ENCODE assay signal across 9 mouse cellular contexts in genomic region chr2:178758366-178758765, GRCm38 (mm10).
A peak's percentile ranks its signal among the peaks of the same experiment; 100 is the strongest.
DNase-seq lines count a peak whose midpoint lies in the region; ATAC-seq lines count a peak whose summit lies in the region.
"Had no signal": no experiment of that assay in that cellular context is flagged by ENCODE, and none has a peak within 500 bp of the region (broad histone marks: within the 10 kb centered on the region; RNA-seq: fewer than 3 reads in every experiment).

No protein-coding gene starts in this region.

- no peak overlapping the region for H3K4me3 ChIP-seq in neural tube, embryonic 15.5 days (replicated peaks)
- H3K4me3 ChIP-seq in forebrain, embryonic 16.5 days (replicated peaks; ENCODE audit: low read length): no peak overlapping the region
- H3K4me3 ChIP-seq in liver, embryonic 11.5 days (ENCODE audit: low read depth, low read length): no peak overlapping the region
- H3K4me3 ChIP-seq: erythroblast, embryonic 14.5 days had no signal

- H3K4me2 ChIP-seq in neural tube, embryonic 15.5 days: no peak overlapping the region
- H3K4me2 ChIP-seq in forebrain, embryonic 16.5 days (ENCODE audit: low read length): no peak overlapping the region
- no peak overlapping the region for H3K4me2 ChIP-seq in liver, embryonic 11.5 days

- H3K9me3 ChIP-seq in neural tube, embryonic 15.5 days (replicated peaks): no peaks in the 10 kb centered on the region
- no peaks in the 10 kb centered on the region for H3K9me3 ChIP-seq in forebrain, embryonic 16.5 days (ENCODE audit: control insufficient read depth, low read length)
- no peaks in the 10 kb centered on the region for H3K9me3 ChIP-seq in liver, embryonic 11.5 days (ENCODE audit: control insufficient read depth, low read length)

- WGBS in neural tube, embryonic 15.5 days: 1% methylated on average over 2 of the region's 2 CpGs
- WGBS in forebrain, embryonic 16.5 days: 1% methylated on average over 2 of the region's 2 CpGs
- WGBS in liver, embryonic 11.5 days: 4% methylated on average over 2 of the region's 2 CpGs

- no peak overlapping the region for H3K9ac ChIP-seq in neural tube, embryonic 15.5 days (replicated peaks)
- no peak overlapping the region for H3K9ac ChIP-seq in forebrain, embryonic 16.5 days (replicated peaks; ENCODE audit: low read depth, low read length)
- H3K9ac ChIP-seq in liver, embryonic 11.5 days (ENCODE audit: low read depth, low read length): no peak overlapping the region

- DNase-seq in neural tube, embryonic 10.5 days (ENCODE audit: extremely low spot score, low spot score): peak; percentile 79
- DNase-seq in cerebellum, adult 11 months: peak; percentile 15
- peak; percentile 83 for DNase-seq in kidney, postnatal 10 days
- DNase-seq in liver, embryonic 11.5 days (ENCODE audit: low spot score): peak; percentile 44
- DNase-seq in right cerebral cortex, adult 18-20 months: peak; percentile 51
- DNase-seq in T-cell, adult 2 months (ENCODE audit: low spot score): no peak

- H3K36me3 ChIP-seq in neural tube, embryonic 15.5 days: no peaks in the 10 kb centered on the region
- no peaks in the 10 kb centered on the region for H3K36me3 ChIP-seq in forebrain, embryonic 16.5 days (ENCODE audit: control insufficient read depth, insufficient read depth)
- H3K36me3 ChIP-seq in liver, embryonic 11.5 days (ENCODE audit: control insufficient read depth, insufficient read depth, low read length): no peaks in the 10 kb centered on the region

- no peaks in the 10 kb centered on the region for H3K4me1 ChIP-seq in neural tube, embryonic 15.5 days
- no peaks in the 10 kb centered on the region for H3K4me1 ChIP-seq in forebrain, embryonic 16.5 days (replicated peaks; ENCODE audit: control insufficient read depth, insufficient read depth, low read length)
- H3K4me1 ChIP-seq in liver, embryonic 11.5 days (replicated peaks; ENCODE audit: control insufficient read depth, insufficient read depth, low read length): no peaks in the 10 kb centered on the region

- no peak for ATAC-seq in neural tube, embryonic 15.5 days (ENCODE audit: low FRiP score)
- ATAC-seq in forebrain, embryonic 16.5 days: 0 out of 2 replicates have a peak, but pooled peaks have one; percentile 40
- ATAC-seq in liver, embryonic 11.5 days (replicated peaks; ENCODE audit: low FRiP score): no peak

- no peaks in the 10 kb centered on the region for H3K27me3 ChIP-seq in neural tube, embryonic 15.5 days (replicated peaks)
- H3K27me3 ChIP-seq in forebrain, embryonic 16.5 days (replicated peaks; ENCODE audit: control insufficient read depth, insufficient read depth, low read length): no peaks in the 10 kb centered on the region
- H3K27me3 ChIP-seq in liver, embryonic 11.5 days (replicated peaks; ENCODE audit: control insufficient read depth, insufficient read depth, low read length): no peaks in the 10 kb centered on the region

- no peak overlapping the region for H3K27ac ChIP-seq in neural tube, embryonic 15.5 days (replicated peaks)
- no peak overlapping the region for H3K27ac ChIP-seq in forebrain, embryonic 16.5 days (ENCODE audit: low read length)
- H3K27ac ChIP-seq in liver, embryonic 11.5 days (ENCODE audit: low read depth, low read length): no peak overlapping the region
